Mouse (Mus musculus) MEL (cell line): ENCODE measurements around the gene Taf1a.

Experiments
- CTCF ChIP-seq, 3 experiments: IDR thresholded peaks in 2 of 3; conservative IDR thresholded peaks in 1 of 3; 2 replicates each; pipeline ENCODE4 v1.5.1; 2011 to 2012; ENCODE audit warnings: low read length in 3 of 3, low read depth in 2 of 3, mild to moderate bottlenecking in 2 of 3, improper control_type of control experiment in 1 of 3, inconsistent platforms in 1 of 3, mixed read lengths in 1 of 3, moderate library complexity in 1 of 3; ENCODE audit not compliant: control insufficient read depth in 1 of 3, insufficient read depth in 1 of 3, poor library complexity in 1 of 3, severe bottlenecking in 1 of 3
- EP300 ChIP-seq, 2 experiments: IDR thresholded peaks; 2 replicates each; pipeline ENCODE4 v1.6.1; 2011; ENCODE audit warnings: improper control_type of control experiment in 2 of 2, low read length in 2 of 2, low read depth in 1 of 2, mild to moderate bottlenecking in 1 of 2
- MAFK ChIP-seq: IDR thresholded peaks from 2 replicates; pipeline ENCODE4 v1.6.1; 2011; ENCODE audit warnings: low read depth, mild to moderate bottlenecking, low read length, improper control_type of control experiment, borderline replicate concordance
- MXI1 ChIP-seq: IDR thresholded peaks from 2 replicates; pipeline ENCODE4 v1.6.1; 2011; ENCODE audit warnings: mild to moderate bottlenecking, low read depth, low read length, improper control_type of control experiment
- POLR2A ChIP-seq, 2 experiments: IDR thresholded peaks; 2 replicates each; pipeline ENCODE4 v1.6.1; 2011 to 2012; ENCODE audit warnings: low read length in 2 of 2, mild to moderate bottlenecking in 2 of 2, control low read depth in 1 of 2, improper control_type of control experiment in 1 of 2, low read depth in 1 of 2, moderate library complexity in 1 of 2; ENCODE audit not compliant: control insufficient read depth in 1 of 2, insufficient read depth in 1 of 2, poor library complexity in 1 of 2
- TCF12 ChIP-seq: IDR thresholded peaks from 2 replicates; pipeline ENCODE4 v1.6.1; 2014; ENCODE audit warnings: low read depth, mild to moderate bottlenecking, inconsistent platforms, low read length, improper control_type of control experiment, moderate library complexity
- USF2 ChIP-seq, 2 experiments: IDR thresholded peaks; 2 replicates each; pipeline ENCODE4 v1.6.1; 2011 to 2012; ENCODE audit warnings: improper control_type of control experiment in 2 of 2, low read length in 2 of 2, borderline replicate concordance in 1 of 2, inconsistent platforms in 1 of 2, low read depth in 1 of 2, mild to moderate bottlenecking in 1 of 2; ENCODE audit not compliant: insufficient read depth in 1 of 2

GRCm38 (mm10) chr1:183419741-183420140 is 31.0 kb downstream of the Taf1a start:
- TF ChIP-seq MAFK (no peak), CTCF (IDR thresholded peaks at IDR 0.05 in 2 of 3, conservative IDR thresholded peaks at IDR 0.05 in 1 of 3; ENCODE audit: control insufficient read depth in 1 of 3, insufficient read depth in 1 of 3, low read depth in 2 of 3, low read length in 3 of 3, poor library complexity in 1 of 3, severe bottlenecking in 1 of 3) (no peak), POLR2A (IDR thresholded peaks at IDR 0.05; ENCODE audit: control insufficient read depth in 1 of 2, insufficient read depth in 1 of 2, low read depth in 1 of 2, low read length in 2 of 2, poor library complexity in 1 of 2) (no peak), TCF12 (no peak), MXI1 (no peak), USF2 (IDR thresholded peaks at IDR 0.05; ENCODE audit: borderline replicate concordance in 1 of 2, insufficient read depth in 1 of 2, low read depth in 1 of 2, low read length in 2 of 2) (no peak), EP300 (IDR thresholded peaks at IDR 0.05; ENCODE audit: low read depth in 1 of 2, low read length in 2 of 2) (no peak)
